Mouse (Mus musculus) central nervous system, embryonic 18 days (tissue): ENCODE measurements around the gene Tox4. TPM values are rescaled to one million over a fixed set of nuclear protein-coding genes. Genes with fewer than 3 reads are reported as not detected.

Source experiments
- polyA plus RNA-seq: library from polyadenylated mRNA; depleted of rRNA; stranded (reverse); fragments of >200 nt; gene quantifications from 2 replicates; pipeline ENCODE4 v1.2.3, GENCODE M21; 2012; rRNA removed

Tox4 gene
- 42.1 and 45.0 TPM in 2 replicates for polyA plus RNA-seq

DNA sequence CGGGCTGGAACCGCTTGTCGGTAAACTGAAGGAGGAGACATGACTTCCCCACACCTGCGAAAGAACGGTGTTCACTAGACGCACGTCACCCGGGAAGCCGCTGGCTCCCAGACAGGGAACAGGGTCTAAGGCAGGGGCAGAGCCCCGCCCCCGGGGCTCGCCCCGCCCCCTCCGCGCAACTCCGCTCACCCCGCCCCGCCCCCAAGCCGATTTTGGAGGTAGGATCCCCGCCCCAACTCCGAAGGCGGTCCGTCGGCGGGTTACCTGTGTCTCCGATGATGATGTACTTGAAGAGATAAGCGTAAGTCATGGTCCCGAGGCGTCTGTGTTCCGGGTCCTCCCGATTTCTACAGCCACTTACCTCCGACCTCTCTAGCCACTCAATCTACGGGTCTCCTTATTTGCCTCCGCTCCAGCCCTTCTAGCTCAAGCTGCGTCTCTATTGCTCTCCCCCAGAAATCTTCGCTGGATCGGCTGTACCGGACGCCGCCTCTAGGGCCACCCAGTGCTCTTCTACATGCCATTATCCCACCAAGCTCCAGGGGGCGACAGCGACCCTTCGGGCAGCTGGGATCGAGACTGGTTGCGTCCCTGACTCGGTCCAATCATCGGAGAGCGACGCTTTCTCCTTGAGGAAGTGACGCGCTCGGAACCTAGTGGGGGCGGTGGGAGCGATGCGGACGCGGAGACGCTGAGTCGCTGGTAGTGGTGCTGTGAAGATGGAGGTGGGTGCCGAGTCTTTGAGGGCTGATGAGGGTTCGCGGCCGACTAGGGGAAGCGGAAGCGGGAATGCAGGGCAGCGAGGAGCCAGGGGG, at the start of gene Tox4, which contains the start of gene Rab2b:
Tox4 (plus strand) TSS at position 215 of the 815 bp plus-strand sequence.
Rab2b (minus strand) TSS at position 614 of the 815 bp plus-strand sequence.

DNA sequence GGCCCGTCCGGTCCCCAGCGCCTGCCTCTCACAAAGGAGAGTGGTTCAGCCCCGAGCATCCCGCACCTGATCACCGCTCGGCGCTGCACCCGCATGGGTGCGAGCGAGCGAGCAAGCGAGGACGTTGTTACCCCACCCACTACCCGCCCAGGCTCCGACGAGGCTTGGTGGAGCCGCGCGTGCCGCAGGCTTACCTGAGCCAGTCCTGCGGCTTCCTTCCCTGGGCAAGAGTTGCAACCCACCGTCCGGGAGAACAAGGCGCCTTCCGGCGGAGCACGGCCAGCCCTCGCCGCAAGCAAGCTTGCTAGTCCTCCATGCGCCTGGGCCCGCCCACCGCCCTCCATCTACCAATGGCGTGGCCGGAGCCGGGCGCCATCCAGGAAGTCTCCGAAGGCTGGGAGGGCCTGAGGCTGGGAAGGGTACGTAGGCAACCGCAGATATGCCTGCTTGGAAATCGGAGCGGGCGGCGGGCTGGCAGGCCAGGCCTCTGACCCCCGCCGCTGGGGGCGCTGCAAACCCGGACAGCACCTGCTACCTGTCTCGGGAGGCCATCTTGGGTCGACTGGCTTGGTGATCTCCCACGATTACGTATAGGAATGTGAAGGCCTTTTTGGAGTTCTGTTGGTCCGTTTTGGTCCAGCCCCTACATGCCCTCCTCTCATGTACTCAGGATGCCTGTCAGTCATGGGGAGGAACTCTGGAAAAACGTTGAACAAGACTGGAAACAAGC, 21.3 kb upstream of the Tox4 start, which contains the start of gene Chd8:
Chd8 (minus strand) TSS at position 297 of the 730 bp plus-strand sequence.

DNA sequence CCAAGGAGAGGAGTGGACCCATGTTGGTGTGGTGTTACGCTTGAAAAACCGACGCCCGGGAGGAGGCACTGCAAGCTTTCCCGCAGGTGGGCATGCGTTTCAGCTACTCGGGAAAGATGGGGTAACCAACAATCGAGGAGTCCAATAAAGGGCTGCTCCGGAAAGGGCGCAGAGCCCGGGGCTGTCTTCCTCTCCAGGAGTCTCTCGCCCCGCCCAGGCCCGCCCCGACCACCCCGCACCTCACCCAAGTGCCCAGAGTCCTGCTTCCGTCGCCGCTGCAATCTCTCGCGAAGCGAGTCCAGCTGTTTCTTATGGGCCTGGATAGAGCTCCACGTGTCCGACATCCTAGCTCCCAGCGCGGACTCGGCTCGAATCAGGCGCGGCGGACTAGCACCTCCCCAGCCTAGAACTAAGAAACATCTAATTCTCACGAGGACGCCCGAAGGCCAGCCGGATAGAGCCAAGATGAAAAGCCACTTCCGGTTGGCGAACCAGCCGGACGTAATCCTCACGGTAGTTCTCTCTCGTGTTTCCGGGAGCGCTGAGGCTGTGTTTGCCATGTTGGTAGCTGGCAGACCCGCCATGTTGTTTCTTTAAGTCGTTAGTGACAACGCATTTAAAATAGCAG, 25.8 kb downstream of the Tox4 start, which contains the start of gene Mettl3:
Mettl3 (minus strand) TSS at position 485 of the 628 bp plus-strand sequence.

GRCm38 (mm10) chr14:52327910-52328812, 49.2 kb downstream of the Tox4 start, which contains the start of gene Sall2:
Gene Sall2 (minus strand): TSS chr14:52328762.

Other genes with a start within 250 kb of the Tox4 start
- gene Olfr221, start 236.7 kb upstream of the Tox4 start, polyA plus RNA-seq, result 0.05 TPM in 1 of 2 replicates, not detected in the other
- 382 and 402 TPM in 2 replicates for gene Hnrnpc, start 175.1 kb upstream of the Tox4 start, polyA plus RNA-seq
- gene Rpgrip1, start 168.4 kb upstream of the Tox4 start, polyA plus RNA-seq, result 3.9 and 4.0 TPM in 2 replicates
- gene Supt16, start 81.7 kb upstream of the Tox4 start, polyA plus RNA-seq, result 29.1 and 29.4 TPM in 2 replicates
- gene Chd8, start 21.4 kb upstream of the Tox4 start, polyA plus RNA-seq, result 53.7 and 56.0 TPM in 2 replicates
- gene Rab2b, start 399 bp downstream of the Tox4 start, polyA plus RNA-seq, result 50.3 and 51.5 TPM in 2 replicates
- gene Mettl3, start 26.0 kb downstream of the Tox4 start, polyA plus RNA-seq, result 41.3 and 41.4 TPM in 2 replicates
- gene Sall2, start 49.6 kb downstream of the Tox4 start, polyA plus RNA-seq, result 39.7 and 42.2 TPM in 2 replicates
- gene Olfr1513, start 77.3 kb downstream of the Tox4 start, polyA plus RNA-seq, result not detected in 2 replicates
- gene Olfr1512, start 100.0 kb downstream of the Tox4 start, polyA plus RNA-seq, result not detected in 2 replicates
- gene Olfr1511, start 118.2 kb downstream of the Tox4 start, polyA plus RNA-seq, result not detected in 2 replicates
- gene Olfr1510, start 135.2 kb downstream of the Tox4 start, polyA plus RNA-seq, result not detected in 2 replicates
- not detected in 2 replicates for gene Olfr1509, start 163.8 kb downstream of the Tox4 start, polyA plus RNA-seq
- not detected in 2 replicates for gene Olfr1508, start 188.3 kb downstream of the Tox4 start, polyA plus RNA-seq
- 0.04 TPM in 1 of 2 replicates, not detected in the other for gene Olfr1507, start 216.6 kb downstream of the Tox4 start, polyA plus RNA-seq